In the genomic region with DNA sequence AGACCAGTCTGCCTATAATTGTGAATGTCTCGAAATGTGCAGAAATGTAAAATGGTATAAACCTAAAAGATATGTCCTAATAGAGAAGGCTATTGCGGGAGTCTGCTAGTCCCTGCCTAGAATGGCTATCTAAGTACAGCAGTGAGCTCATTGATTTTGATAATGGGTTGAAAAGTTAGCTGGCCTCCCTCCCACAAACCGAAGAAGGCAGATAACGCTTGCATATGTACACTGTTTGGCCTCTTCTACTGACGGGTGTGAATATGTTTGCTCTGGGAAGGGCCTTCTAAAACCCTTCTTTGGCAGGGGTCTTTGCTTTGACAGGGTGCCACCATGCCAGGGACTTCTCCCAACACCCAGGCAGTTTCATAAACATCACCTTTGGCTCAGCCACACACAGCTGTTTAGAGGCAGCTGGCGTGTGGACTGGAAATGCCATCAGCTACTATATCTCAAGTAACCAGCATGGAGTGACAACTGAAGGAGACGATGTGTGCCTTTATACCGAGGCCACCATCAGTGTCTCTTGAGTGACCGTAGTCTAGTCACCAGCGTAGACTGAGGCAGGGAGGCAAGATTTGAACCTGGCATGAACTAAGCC, we compare ENCODE assay signal across 11 mouse cellular contexts.
DNase-seq lines count a peak whose midpoint lies in the region; ATAC-seq and TF ChIP-seq lines count a peak whose summit lies in the region.
"Had no signal": no experiment of that assay in that cellular context is flagged by ENCODE, and none has a peak within 500 bp of the region (broad histone marks: within the 10 kb centered on the region; RNA-seq: fewer than 3 reads in every experiment).

No protein-coding gene starts in this region.

- peak overlapping the region; percentile 77 for H3K27ac ChIP-seq in heart, embryonic 13.5 days (replicated peaks)
- peak overlapping the region; percentile 54 for H3K27ac ChIP-seq in midbrain, embryonic 12.5 days (replicated peaks)
- no peak overlapping the region for H3K27ac ChIP-seq in midbrain, embryonic 16.5 days (ENCODE audit: low read length)
- H3K27ac ChIP-seq in limb, embryonic 14.5 days (replicated peaks; ENCODE audit: low read depth, low read length): 0 out of 2 replicates have a peak overlapping the region, but pooled peaks have one; percentile 27
- 0 out of 2 replicates have a peak overlapping the region, but pooled peaks have one; percentile 31 for H3K27ac ChIP-seq in neural tube, embryonic 14.5 days (ENCODE audit: low read depth, low read length)
- no peak overlapping the region for H3K27ac ChIP-seq in thymus, adult 2 months (ENCODE audit: control insufficient read depth, insufficient read depth, low read length)

- intact Hi-C loops in heart, postnatal 36 days (cut with DNase I): no loop called here

- peak overlapping the region; percentile 32 for H3K4me2 ChIP-seq in heart, embryonic 13.5 days
- H3K4me2 ChIP-seq in midbrain, embryonic 12.5 days (replicated peaks): no peak overlapping the region
- no peak overlapping the region for H3K4me2 ChIP-seq in midbrain, embryonic 16.5 days (ENCODE audit: low read length)
- H3K4me2 ChIP-seq in limb, embryonic 14.5 days (replicated peaks; ENCODE audit: low read depth, low read length, severe bottlenecking): no peak overlapping the region
- no peak overlapping the region for H3K4me2 ChIP-seq in neural tube, embryonic 14.5 days (ENCODE audit: low read depth, low read length)

- H3K4me1 ChIP-seq in heart, embryonic 13.5 days: peaks cover 39% of the 10 kb centered on the region
- peaks cover 11% of the 10 kb centered on the region; the same call in 1 of the 2 replicates for H3K4me1 ChIP-seq in midbrain, embryonic 12.5 days
- no peaks in the 10 kb centered on the region for H3K4me1 ChIP-seq in midbrain, embryonic 16.5 days (ENCODE audit: control insufficient read depth, insufficient read depth, low read length)
- peaks cover 12% of the 10 kb centered on the region; the same call in 1 of the 2 replicates for H3K4me1 ChIP-seq in limb, embryonic 14.5 days (ENCODE audit: control insufficient read depth, insufficient read depth, low read length)
- H3K4me1 ChIP-seq in neural tube, embryonic 14.5 days (ENCODE audit: control insufficient read depth, insufficient read depth, low read length): peaks cover 6% of the 10 kb centered on the region; the same call in 1 of the 2 replicates
- H3K4me1 ChIP-seq in thymus, adult 2 months (replicated peaks; ENCODE audit: control insufficient read depth, insufficient read depth, low read length): no peaks in the 10 kb centered on the region

- H3K4me3 ChIP-seq in heart, embryonic 13.5 days: no peak overlapping the region
- H3K4me3 ChIP-seq in midbrain, embryonic 12.5 days: no peak overlapping the region
- H3K4me3 ChIP-seq in midbrain, embryonic 16.5 days (ENCODE audit: low read depth, low read length): no peak overlapping the region
- H3K4me3 ChIP-seq in limb, embryonic 14.5 days (replicated peaks; ENCODE audit: low read length): no peak overlapping the region
- H3K4me3 ChIP-seq in neural tube, embryonic 14.5 days (ENCODE audit: low read depth, low read length): no peak overlapping the region
- H3K4me3 ChIP-seq in thymus, adult 2 months (ENCODE audit: control insufficient read depth, insufficient read depth, low read length): no peak overlapping the region

- ATAC-seq in heart, embryonic 13.5 days (ENCODE audit: extremely low read depth, insufficient number of reproducible peaks, low FRiP score, low TSS enrichment): peak; percentile 46; the same call in 1 of the 2 replicates
- ATAC-seq in midbrain, embryonic 12.5 days (ENCODE audit: low FRiP score, low read depth): no peak
- no peak for ATAC-seq in midbrain, embryonic 16.5 days
- no peak for ATAC-seq in limb, embryonic 14.5 days (ENCODE audit: low FRiP score, low read depth)
- no peak for ATAC-seq in neural tube, embryonic 14.5 days (ENCODE audit: low read depth)
- ATAC-seq: CD4-positive, CD25-positive, alpha-beta regulatory T cell, adult 4 months; forebrain, embryonic 14.5 days had no signal

- no peaks in the 10 kb centered on the region for H3K9me3 ChIP-seq in heart, embryonic 13.5 days
- no peaks in the 10 kb centered on the region for H3K9me3 ChIP-seq in midbrain, embryonic 12.5 days
- no peaks in the 10 kb centered on the region for H3K9me3 ChIP-seq in midbrain, embryonic 16.5 days (replicated peaks; ENCODE audit: control insufficient read depth, low read length, poor library complexity, severe bottlenecking)
- no peaks in the 10 kb centered on the region for H3K9me3 ChIP-seq in limb, embryonic 14.5 days (ENCODE audit: control insufficient read depth, low read length)
- H3K9me3 ChIP-seq in neural tube, embryonic 14.5 days (ENCODE audit: control insufficient read depth, low read length): no peaks in the 10 kb centered on the region

- 23% methylated on average over 10 of the region's 10 CpGs for WGBS in heart, embryonic 13.5 days
- WGBS in midbrain, embryonic 12.5 days: 91% methylated on average over 10 of the region's 10 CpGs
- WGBS in midbrain, embryonic 16.5 days: 90% methylated on average over 10 of the region's 10 CpGs
- 82% methylated on average over 10 of the region's 10 CpGs for WGBS in limb, embryonic 14.5 days
- 84% methylated on average over 10 of the region's 10 CpGs for WGBS in neural tube, embryonic 14.5 days
- 95% methylated on average over 10 of the region's 10 CpGs for WGBS in thymus, adult 2 months

- no peak for TF ChIP-seq POLR2A in limb, embryonic 14.5 days (IDR thresholded peaks at IDR 0.05; ENCODE audit: borderline replicate concordance, extremely low read depth, insufficient read depth, insufficient read length)
- TF ChIP-seq POLR2A in thymus, adult 2 months (IDR thresholded peaks at IDR 0.05; ENCODE audit: control insufficient read depth, extremely low read depth, insufficient read depth, low read length, poor library complexity): no peak

- no peak overlapping the region for H3K9ac ChIP-seq in heart, embryonic 13.5 days
- H3K9ac ChIP-seq in midbrain, embryonic 12.5 days (replicated peaks): no peak overlapping the region
- no peak overlapping the region for H3K9ac ChIP-seq in midbrain, embryonic 16.5 days (ENCODE audit: low read depth, low read length)
- no peak overlapping the region for H3K9ac ChIP-seq in limb, embryonic 14.5 days (ENCODE audit: low read depth, low read length, severe bottlenecking)
- no peak overlapping the region for H3K9ac ChIP-seq in neural tube, embryonic 14.5 days (replicated peaks; ENCODE audit: low read depth, low read length)

- no peaks in the 10 kb centered on the region for H3K27me3 ChIP-seq in heart, embryonic 13.5 days (replicated peaks)
- no peaks in the 10 kb centered on the region for H3K27me3 ChIP-seq in midbrain, embryonic 12.5 days
- no peaks in the 10 kb centered on the region for H3K27me3 ChIP-seq in midbrain, embryonic 16.5 days (ENCODE audit: control insufficient read depth, insufficient read depth, low read depth, low read length)
- H3K27me3 ChIP-seq in limb, embryonic 14.5 days (ENCODE audit: control insufficient read depth, insufficient read depth, low read length): no peaks in the 10 kb centered on the region
- no peaks in the 10 kb centered on the region for H3K27me3 ChIP-seq in neural tube, embryonic 14.5 days (ENCODE audit: control insufficient read depth, insufficient read depth, low read length)
- no peaks in the 10 kb centered on the region for H3K27me3 ChIP-seq in thymus, adult 2 months (ENCODE audit: control insufficient read depth, insufficient read depth, low read length)

- DNase-seq in heart, postnatal 36 days: no peak
- no peak for DNase-seq in limb, embryonic 14.5 days (ENCODE audit: low spot score)
- no peak for DNase-seq in thymus, adult 2 months
- no peak for DNase-seq in embryo, embryonic 10 days (ENCODE audit: low spot score)
- DNase-seq: cerebellum, adult 9-11 months had no signal

- H3K36me3 ChIP-seq in heart, embryonic 13.5 days: no peaks in the 10 kb centered on the region
- no peaks in the 10 kb centered on the region for H3K36me3 ChIP-seq in midbrain, embryonic 12.5 days
- H3K36me3 ChIP-seq in midbrain, embryonic 16.5 days (ENCODE audit: control insufficient read depth, insufficient read depth, low read length): no peaks in the 10 kb centered on the region
- no peaks in the 10 kb centered on the region for H3K36me3 ChIP-seq in limb, embryonic 14.5 days (ENCODE audit: control insufficient read depth, insufficient read depth, low read length)
- H3K36me3 ChIP-seq in neural tube, embryonic 14.5 days (ENCODE audit: control insufficient read depth, insufficient read depth, low read length): no peaks in the 10 kb centered on the region
- H3K36me3 ChIP-seq in thymus, adult 2 months (ENCODE audit: control insufficient read depth, insufficient read depth, low read length): no peaks in the 10 kb centered on the region

- TF ChIP-seq CTCF in thymus, adult 2 months (IDR thresholded peaks at IDR 0.05; ENCODE audit: borderline replicate concordance, control insufficient read depth, extremely low read depth, insufficient read depth, low read length, poor library complexity): no peak

Comparison
In these comparisons a context has a peak if more than half of its experiments do, and no peak if none do; other contexts are left out.
1. H3K27ac ChIP-seq: peak in heart, embryonic 13.5 days (single experiment), midbrain, embryonic 12.5 days (single experiment), limb, embryonic 14.5 days (single experiment) and neural tube, embryonic 14.5 days (single experiment); none in midbrain, embryonic 16.5 days (single experiment) and thymus, adult 2 months (single experiment).